Mouse (Mus musculus): ENCODE results near the gene Mpg.

DNA sequence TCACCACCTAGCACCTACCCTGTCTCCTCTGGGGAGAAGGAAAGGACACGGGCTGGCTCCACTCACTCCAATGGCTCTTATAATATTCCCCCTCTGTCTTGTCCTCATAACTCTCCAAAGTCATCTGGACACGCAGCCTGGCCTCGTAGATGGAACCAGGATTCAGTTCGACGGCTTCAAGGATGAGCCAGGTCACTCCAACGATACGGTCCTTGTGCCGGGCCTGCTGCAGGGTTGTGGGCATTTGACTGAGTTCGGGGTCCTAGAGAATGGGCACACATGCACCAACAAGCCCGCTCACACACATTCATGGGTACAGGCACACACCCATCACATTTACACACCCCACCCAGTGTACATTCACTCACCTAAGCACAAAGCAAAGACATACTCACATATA is 33.1 kb upstream of the Mpg start:
- TF ChIP-seq POLR2A (IDR thresholded peaks at IDR 0.05; ENCODE audit: low read depth, low read length) (no peak), CTCF (conservative IDR thresholded peaks at IDR 0.05 in 1 of 2, IDR thresholded peaks at IDR 0.05 in 1 of 2; ENCODE audit: low read depth in 2 of 2, low read length in 2 of 2) (no peak), HCFC1 (IDR thresholded peaks at IDR 0.05; ENCODE audit: low read depth, low read length) (no peak), EP300 (IDR thresholded peaks at IDR 0.05; ENCODE audit: low read length) (no peak), ZNF384 (IDR thresholded peaks at IDR 0.05; ENCODE audit: low read depth, low read length) (no peak), ELF1 (IDR thresholded peaks at IDR 0.05; ENCODE audit: low read depth, low read length) (no peak)

All from CH12.LX (cell line).